Comparison of ENCODE assay signal across 31 mouse cellular contexts in the genomic region with DNA sequence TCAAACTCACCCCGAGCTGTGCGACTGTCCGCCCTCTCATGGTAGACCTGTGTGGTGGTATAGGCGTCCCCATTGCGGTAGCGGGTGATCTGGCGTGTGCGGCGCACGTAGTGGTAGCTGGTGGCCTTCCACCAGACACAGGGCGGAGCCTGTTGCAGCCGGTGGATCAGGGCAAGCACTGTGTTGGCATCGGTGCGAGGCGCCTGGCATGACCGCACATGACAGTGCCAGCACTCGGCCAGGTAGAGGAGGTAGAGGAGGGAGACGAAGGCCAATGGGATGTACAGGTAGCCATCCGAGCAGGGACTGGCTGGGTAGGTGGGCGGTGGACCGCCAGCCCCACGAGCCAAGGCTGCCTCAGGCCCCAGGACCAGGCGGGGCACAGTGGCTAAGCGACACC. TPM values are rescaled to one million over a fixed set of nuclear protein-coding genes. Genes with fewer than 3 reads are reported as not detected.
A peak's percentile ranks its signal among the peaks of the same experiment; 100 is the strongest.
DNase-seq lines count a peak whose midpoint lies in the region; TF ChIP-seq lines count a peak whose summit lies in the region.
"Had no signal": no experiment of that assay in that cellular context is flagged by ENCODE, and none has a peak within 500 bp of the region (broad histone marks: within the 10 kb centered on the region; RNA-seq: fewer than 3 reads in every experiment).

No protein-coding gene starts in this region.

- peaks cover 5% of the 10 kb centered on the region for H3K9me3 ChIP-seq in CH12.LX (replicated peaks; ENCODE audit: low read length)
- H3K9me3 ChIP-seq: embryonic facial prominence, embryonic 10.5 days; embryonic facial prominence, embryonic 15.5 days; forebrain, embryonic 13.5 days; hindbrain, embryonic 12.5 days; intestine, embryonic 15.5 days; lung, embryonic 15.5 days; midbrain, embryonic 12.5 days; neural tube, embryonic 12.5 days had no signal

- peak overlapping the region; percentile 62; the same call in 1 of the 2 replicates for H3K27ac ChIP-seq in layer of hippocampus, adult 2 months
- peak overlapping the region; percentile 2; the same call in 1 of the 2 replicates for H3K27ac ChIP-seq in CH12.LX (ENCODE audit: insufficient read depth, low read depth)
- H3K27ac ChIP-seq: embryonic facial prominence, embryonic 10.5 days; embryonic facial prominence, embryonic 15.5 days; forebrain, embryonic 13.5 days; hindbrain, embryonic 12.5 days; hindbrain, postnatal 0 days; intestine, embryonic 15.5 days; liver, embryonic 14.5 days; lung, embryonic 15.5 days; midbrain, embryonic 12.5 days; neural tube, embryonic 12.5 days had no signal

- no peak for TF ChIP-seq RAD21 in CH12.LX (IDR thresholded peaks at IDR 0.05; ENCODE audit: low read depth, low read length)

- H3K27me3 ChIP-seq in CH12.LX (replicated peaks) = peaks cover 75% of the 10 kb centered on the region

- H3K4me2 ChIP-seq in CH12.LX (ENCODE audit: insufficient read depth, low read depth, poor library complexity, severe bottlenecking) = no peak overlapping the region
- H3K4me2 ChIP-seq: embryonic facial prominence, embryonic 15.5 days; forebrain, embryonic 13.5 days; heart, embryonic 11.5 days; hindbrain, embryonic 12.5 days; intestine, embryonic 15.5 days; lung, embryonic 15.5 days; midbrain, embryonic 12.5 days; neural tube, embryonic 12.5 days had no signal

- dilution Hi-C loops in CH12.LX (cut with MboI; ENCODE audit: extremely low pct_ligation_motif_present, extremely low pct_unique_long_range_greater_than_20kb, low sequenced_read_pairs) = no loop called here

- TF ChIP-seq EP300 in CH12.LX (IDR thresholded peaks at IDR 0.05; ENCODE audit: low read length) = no peak

- TF ChIP-seq CTCF in layer of hippocampus, adult 2 months (conservative IDR thresholded peaks at IDR 0.05) = no peak
- TF ChIP-seq CTCF in CH12.LX (conservative IDR thresholded peaks at IDR 0.05 in 1 of 2, IDR thresholded peaks at IDR 0.05 in 1 of 2; ENCODE audit: low read depth in 2 of 2, low read length in 2 of 2) = no peak

- no peaks in the 10 kb centered on the region for H3K36me3 ChIP-seq in CH12.LX (replicated peaks in 1 of 2; ENCODE audit: control insufficient read depth in 1 of 2, insufficient read depth in 1 of 2, low read length in 1 of 2)
- H3K36me3 ChIP-seq: embryonic facial prominence, embryonic 10.5 days; embryonic facial prominence, embryonic 15.5 days; hindbrain, embryonic 12.5 days; intestine, embryonic 15.5 days; lung, embryonic 15.5 days; midbrain, embryonic 12.5 days; neural tube, embryonic 12.5 days had no signal

- in situ Hi-C loops in CH12.LX (cut with MboI; ENCODE audit: low pct_ligation_motif_present, low pct_unique_long_range_greater_than_20kb, low sequenced_read_pairs) = no loop called here

- peaks cover 4 to 13% of the 10 kb centered on the region in 2 experiments for H3K4me1 ChIP-seq in CH12.LX (ENCODE audit: control insufficient read depth in 1 of 2, insufficient read depth in 2 of 2)

- peak overlapping the region; percentile 18; the same call in 1 of the 2 replicates for H3K4me3 ChIP-seq in layer of hippocampus, adult 2 months
- no peak overlapping the region for H3K4me3 ChIP-seq in CH12.LX (replicated peaks in 1 of 3; ENCODE audit: low read depth in 2 of 3, low read length in 2 of 3, poor library complexity in 1 of 3)
- H3K4me3 ChIP-seq: embryonic facial prominence, embryonic 10.5 days; embryonic facial prominence, embryonic 15.5 days; forebrain, embryonic 13.5 days; hindbrain, embryonic 12.5 days; intestine, embryonic 15.5 days; lung, embryonic 15.5 days; midbrain, embryonic 12.5 days; myocyte; neural tube, embryonic 12.5 days had no signal

- no peaks in the 10 kb centered on the region for H3K79me2 ChIP-seq in CH12.LX (replicated peaks; ENCODE audit: control insufficient read depth, extremely low read depth, insufficient read depth, poor library complexity, severe bottlenecking)

- peak; percentile 72 for DNase-seq in cerebellum, adult 9-11 months
- no peak for DNase-seq in cerebellum, adult 8-10 months
- DNase-seq in layer of hippocampus, adult 2 months (ENCODE audit: low spot score in 2 of 2) = no peak
- DNase-seq in layer of hippocampus, adult 11-12 months (ENCODE audit: low spot score) = no peak
- DNase-seq in CH12.LX (ENCODE audit: extremely low read depth) (no peak), ZHBTc4 (ENCODE audit: low read depth, low spot score) (peak; percentile 61)
- DNase-seq in ovary, adult 18-20 months (ENCODE audit: low spot score) = no peak
- DNase-seq: adrenal gland, postnatal 14 days; gastrocnemius, postnatal 14 days; heart, postnatal 36 days; kidney, adult 2 months; kidney, postnatal 10 days; liver; thymus, adult 2 months; thymus, postnatal 36 days had no signal

- TF ChIP-seq POLR2A in CH12.LX (IDR thresholded peaks at IDR 0.05; ENCODE audit: low read depth, low read length) = no peak

- no peak overlapping the region for H3K9ac ChIP-seq in CH12.LX (ENCODE audit: insufficient read depth, low read depth)
- H3K9ac ChIP-seq: embryonic facial prominence, embryonic 15.5 days; forebrain, embryonic 13.5 days; hindbrain, embryonic 12.5 days; intestine, embryonic 15.5 days; liver, embryonic 14.5 days; lung, embryonic 15.5 days; midbrain, embryonic 12.5 days; neural tube, embryonic 12.5 days had no signal

TF ChIP-seq in CH12.LX, 34 proteins besides CTCF, POLR2A, EP300 and RAD21:
- TF ChIP-seq GABPA (IDR thresholded peaks at IDR 0.05; ENCODE audit: insufficient replicate concordance, low read depth, low read length) = no peak
- TF ChIP-seq NRF1 (IDR thresholded peaks at IDR 0.05; ENCODE audit: low read depth, low read length) = no peak
- no peak for TF ChIP-seq USF1 (IDR thresholded peaks at IDR 0.05; ENCODE audit: low read depth, low read length)

RNA-seq across cellular contexts. Expression of a gene that starts 2.7 kb away (rescaled TPM):
- total RNA-seq in layer of hippocampus, adult 2 months (2021) = 100 to 1,000 TPM; 112 to 114 TPM
- not detected in 2 replicates for total RNA-seq in CH12.LX (2012; rRNA removed)
- total RNA-seq in CH12.LX (2014; rRNA removed) = not detected in 2 replicates
- polyA plus RNA-seq in CH12.LX (2012; ENCODE audit: insufficient read length, low read depth) = not detected in 2 replicates
- total RNA-seq: megakaryocyte progenitor cell, adult 5-6 weeks; MEL had no signal
- polyA plus RNA-seq: CD4-positive, CD25-positive, alpha-beta regulatory T cell, adult 4 months had no signal

RNA-seq across cellular contexts. Expression of a gene that starts 5.7 kb away (rescaled TPM):
- 10 to 100 TPM; 23.3 to 23.5 TPM for total RNA-seq in layer of hippocampus, adult 2 months (2021)
- total RNA-seq in CH12.LX (2012; rRNA removed) (62.6 and 65.0 TPM in 2 replicates), CH12.LX (2014; rRNA removed) (63.6 and 72.4 TPM in 2 replicates)
- polyA plus RNA-seq in CH12.LX (2012; ENCODE audit: insufficient read length, low read depth) = 33.1 and 39.0 TPM in 2 replicates

RNA-seq across cellular contexts. Expression of a gene that starts 14.7 kb away (rescaled TPM):
- total RNA-seq in layer of hippocampus, adult 2 months (2021) = 1 to 10 TPM; 3.2 to 3.9 TPM
- total RNA-seq in CH12.LX (2012; rRNA removed) (not detected in 2 replicates), CH12.LX (2014; rRNA removed) (not detected in 2 replicates)
- polyA plus RNA-seq in CH12.LX (2012; ENCODE audit: insufficient read length, low read depth) = not detected in 2 replicates
- total RNA-seq: granulocyte monocyte progenitor cell, adult 5-6 weeks had no signal
- polyA plus RNA-seq: CD4-positive, CD25-positive, alpha-beta regulatory T cell, adult 4 months had no signal

RNA-seq across cellular contexts. Expression of a gene that starts 15.7 kb away (rescaled TPM):
- 100 to 1,000 TPM; 614 to 642 TPM for total RNA-seq in layer of hippocampus, adult 2 months (2021)
- total RNA-seq in CH12.LX (2012; rRNA removed) (0.55 and 0.72 TPM in 2 replicates), CH12.LX (2014; rRNA removed) (0.23 TPM in 1 of 2 replicates, not detected in the other)
- polyA plus RNA-seq in CH12.LX (2012; ENCODE audit: insufficient read length, low read depth) = 1.7 and 2.2 TPM in 2 replicates
- total RNA-seq: granulocyte monocyte progenitor cell, adult 5-6 weeks had no signal

RNA-seq across cellular contexts. Expression of a gene that starts 24.3 kb away (rescaled TPM):
- total RNA-seq in layer of hippocampus, adult 2 months (2021) = 100 to 1,000 TPM; 156 to 169 TPM
- total RNA-seq in CH12.LX (2012; rRNA removed) = 78.4 and 90.6 TPM in 2 replicates
- total RNA-seq in CH12.LX (2014; rRNA removed) = 76.3 and 88.3 TPM in 2 replicates
- 80.5 and 87.1 TPM in 2 replicates for polyA plus RNA-seq in CH12.LX (2012; ENCODE audit: insufficient read length, low read depth)

Comparison
In these comparisons a context has a peak if more than half of its experiments do, and no peak if none do; other contexts are left out.
1. DNase-seq: peak in cerebellum, adult 9-11 months (single experiment) and ZHBTc4 (single experiment); none in cerebellum, adult 8-10 months (single experiment), layer of hippocampus, adult 2 months (0 of 2), layer of hippocampus, adult 11-12 months (single experiment), CH12.LX (single experiment) and ovary, adult 18-20 months (single experiment).
2. RNA of a gene that starts 2.7 kb away (total RNA-seq): 112 to 114 TPM in layer of hippocampus, adult 2 months; not detected in CH12.LX; every median in the first group is over 100 times any median in the second.
3. RNA of a gene that starts 14.7 kb away (total RNA-seq): 3.2 to 3.9 TPM in layer of hippocampus, adult 2 months; not detected in CH12.LX; every median in the first group is over 4 times any median in the second.